Mouse (Mus musculus): ENCODE measurements at regions not wholly inside any gene's neighbourhood (a gene's known extent, or its start where the extent isn't known, plus 50 kb on each side); places are given as distances from the start of the nearest gene placed in this dataset.

DNA sequence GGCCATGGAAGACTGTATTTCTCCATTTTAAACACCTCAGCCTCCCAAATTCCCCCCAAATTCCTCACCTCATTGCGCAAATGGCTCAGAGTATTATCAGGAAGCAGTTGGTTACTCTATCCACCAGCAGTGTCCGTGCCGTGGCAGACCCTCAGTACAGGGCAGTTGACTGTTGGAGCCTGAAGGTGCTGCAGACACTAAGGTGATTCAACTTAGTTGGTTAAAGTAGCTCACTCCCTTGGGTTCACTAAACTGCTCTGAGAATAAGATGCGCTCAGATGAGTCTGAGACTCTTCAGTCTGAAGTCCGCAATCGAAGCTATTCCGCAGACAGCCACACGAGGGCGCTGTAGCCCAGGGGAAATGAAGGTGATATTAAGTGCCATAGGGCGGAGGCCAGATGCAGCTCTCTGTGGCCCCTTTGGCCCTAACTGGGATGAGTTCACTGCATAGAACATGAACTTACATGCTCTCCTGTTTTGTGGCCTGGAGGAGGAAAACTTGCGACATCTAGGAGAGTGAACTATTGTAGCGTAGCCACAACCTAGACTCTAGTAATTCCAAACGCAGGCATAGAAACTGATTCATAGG is 62.9 kb downstream of the Amer3 start:
- DNase-seq (ENCODE audit: low spot score in 2 of 2) = peak; percentile 34 to 75

DNA sequence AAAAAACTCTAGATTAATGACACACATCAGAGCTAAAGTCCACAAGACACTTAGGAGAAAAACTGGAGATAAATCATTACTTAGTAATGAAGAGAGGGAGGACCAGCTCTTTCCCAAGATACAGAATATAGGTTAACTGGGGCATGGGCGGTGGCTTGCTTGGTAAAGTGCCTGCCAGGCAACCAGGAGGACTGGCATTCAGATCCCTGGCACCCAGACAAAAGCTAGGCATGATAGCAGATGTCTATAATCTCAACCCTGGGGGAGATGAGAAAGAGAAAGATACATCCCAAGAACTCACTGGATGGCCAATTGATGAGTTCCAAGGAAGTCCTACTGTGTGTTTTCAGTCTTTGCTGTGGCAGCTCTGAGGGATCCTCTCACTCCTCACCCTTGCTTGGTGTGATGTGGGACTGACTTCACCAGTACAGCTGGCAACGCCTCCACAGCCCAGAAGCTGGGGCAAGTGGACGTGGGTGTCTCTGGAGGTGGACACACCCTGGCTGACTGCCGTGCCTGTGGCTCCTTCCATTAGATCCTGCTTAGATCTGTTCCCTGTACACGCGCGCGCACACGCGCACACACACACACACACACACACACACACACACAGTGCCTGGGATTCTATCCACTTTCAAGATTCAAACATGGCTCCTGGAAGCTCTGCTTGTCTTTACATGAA is 74.6 kb downstream of the Amer3 start:
- DNase-seq (ENCODE audit: low spot score in 2 of 2) = no peak

DNA sequence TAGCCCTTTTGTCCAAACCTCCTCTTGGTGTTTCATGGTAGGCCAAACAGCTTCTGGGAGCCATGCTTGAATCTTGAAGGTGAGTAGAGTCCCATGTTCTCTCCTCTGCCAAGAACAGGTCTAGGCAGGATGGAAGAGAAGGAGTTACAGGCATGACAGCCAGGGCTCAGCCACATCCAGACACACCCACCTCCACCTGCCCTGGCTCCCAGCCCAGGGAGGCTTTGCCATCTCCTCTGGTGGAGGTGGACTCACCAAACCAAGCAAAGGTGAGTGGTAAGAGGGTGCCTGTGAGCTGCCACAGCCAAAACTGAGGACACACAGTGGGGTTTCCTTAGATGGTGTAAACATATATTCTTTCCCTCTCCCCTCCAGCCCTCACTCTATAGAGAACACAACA is 78.0 kb downstream of the Amer3 start:
- DNase-seq (ENCODE audit: low spot score in 2 of 2) = no peak

DNA sequence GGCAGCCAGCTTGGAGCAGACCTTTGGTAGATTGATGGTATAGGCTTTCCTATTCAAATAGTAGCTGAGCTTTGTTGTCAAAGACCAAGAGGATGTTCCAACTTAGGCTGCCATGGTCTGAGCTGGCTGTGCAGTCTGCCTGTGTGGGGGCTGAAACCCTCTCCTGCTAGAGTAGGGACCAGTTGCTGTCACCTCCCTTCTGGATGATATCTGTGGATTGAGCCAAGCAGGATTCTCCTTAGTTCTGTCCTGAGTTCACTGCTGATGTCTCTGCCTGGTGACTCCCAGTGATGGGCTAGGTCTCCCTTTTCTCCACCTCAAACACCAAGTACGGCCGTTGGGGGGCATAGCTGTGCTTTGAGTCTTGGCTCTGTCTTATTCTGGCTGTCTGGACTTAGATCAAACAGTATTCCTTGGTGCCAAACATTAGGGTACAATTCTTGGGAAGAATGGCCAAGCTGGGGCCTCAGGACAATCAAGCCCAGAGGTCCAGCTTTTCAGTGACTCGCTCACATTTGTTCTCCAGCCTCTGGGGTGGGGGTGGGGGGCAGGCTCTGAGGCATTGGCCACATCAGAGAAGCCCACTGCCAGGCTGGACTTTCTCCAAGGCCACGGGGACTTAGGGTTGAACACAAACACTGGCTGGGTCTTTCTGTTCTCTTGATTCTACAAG is 84.6 kb downstream of the Amer3 start:
- no peak for DNase-seq (ENCODE audit: low spot score in 2 of 2)

DNA sequence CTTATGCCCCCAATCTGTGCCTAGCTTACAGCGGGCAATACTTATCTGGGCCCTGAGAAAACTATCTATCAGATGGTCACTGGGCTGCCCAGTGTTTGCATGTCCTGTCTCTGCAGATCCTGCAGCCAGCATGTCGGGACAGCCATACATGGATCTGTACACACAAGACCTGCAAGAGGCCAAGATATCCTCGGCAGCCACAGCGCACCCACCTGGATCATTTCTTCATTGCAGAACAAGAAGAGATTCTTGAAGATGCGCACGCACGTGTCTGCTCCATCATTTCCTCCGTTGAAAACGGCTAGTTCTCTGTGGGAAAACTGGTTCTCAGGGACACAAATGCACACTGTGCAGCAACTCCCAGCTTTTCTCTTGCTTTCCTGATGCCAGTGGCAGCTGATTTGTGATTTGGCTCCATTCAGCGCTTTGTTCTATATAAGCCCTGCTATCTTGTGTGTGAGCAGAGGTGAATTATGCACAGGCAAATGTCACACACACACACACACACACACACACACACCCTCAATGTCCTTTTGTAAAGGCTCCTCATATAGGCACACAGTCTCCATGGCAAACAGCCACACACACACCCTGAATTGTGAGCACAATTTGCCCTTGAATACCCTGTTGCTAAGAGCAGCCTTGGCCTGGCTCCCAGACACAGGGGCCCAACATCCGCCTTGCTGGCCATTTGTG is 85.5 kb downstream of the Amer3 start:
- no peak for DNase-seq (ENCODE audit: low spot score in 2 of 2)

DNA sequence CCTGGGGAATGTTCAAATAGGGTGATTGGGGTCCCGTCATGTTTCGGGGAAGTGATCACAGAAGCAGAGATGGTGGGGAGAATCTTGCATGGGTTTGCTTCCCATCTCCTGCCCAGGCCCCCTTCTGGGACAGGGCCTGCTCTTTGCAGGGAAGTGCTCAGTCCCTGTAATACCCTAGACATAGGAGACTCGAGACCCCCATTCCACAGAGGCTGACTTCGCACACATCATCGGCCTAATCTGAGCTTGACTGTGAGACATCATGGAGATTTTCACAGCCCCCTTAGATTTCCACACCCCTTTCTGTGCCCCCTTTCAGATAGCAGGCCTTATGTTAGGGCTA is 86.0 kb downstream of the Amer3 start:
- no peak for DNase-seq (ENCODE audit: low spot score in 2 of 2)

DNA sequence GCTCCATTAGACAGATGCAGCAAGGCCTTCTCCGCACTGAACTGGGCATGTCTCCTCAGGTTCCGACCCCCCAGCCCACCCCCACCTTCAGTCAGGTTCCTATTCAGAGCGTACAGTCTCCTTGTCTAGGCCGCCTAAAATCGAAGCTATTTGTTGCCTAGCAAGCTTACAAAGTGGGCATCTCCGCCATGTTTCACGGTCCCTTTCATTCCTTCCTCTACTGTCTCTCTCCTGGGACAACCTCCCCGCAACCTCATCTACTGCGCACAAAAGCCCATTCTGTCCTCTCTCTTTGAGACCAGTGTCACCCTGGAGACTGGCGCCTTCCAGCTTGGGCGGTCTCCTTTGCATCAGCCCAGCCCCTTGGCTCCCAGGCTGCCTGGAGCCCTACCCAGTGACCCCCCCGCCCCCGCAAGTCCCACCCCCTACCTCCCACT is 86.8 kb downstream of the Amer3 start:
- no peak for DNase-seq (ENCODE audit: low spot score in 2 of 2)

DNA sequence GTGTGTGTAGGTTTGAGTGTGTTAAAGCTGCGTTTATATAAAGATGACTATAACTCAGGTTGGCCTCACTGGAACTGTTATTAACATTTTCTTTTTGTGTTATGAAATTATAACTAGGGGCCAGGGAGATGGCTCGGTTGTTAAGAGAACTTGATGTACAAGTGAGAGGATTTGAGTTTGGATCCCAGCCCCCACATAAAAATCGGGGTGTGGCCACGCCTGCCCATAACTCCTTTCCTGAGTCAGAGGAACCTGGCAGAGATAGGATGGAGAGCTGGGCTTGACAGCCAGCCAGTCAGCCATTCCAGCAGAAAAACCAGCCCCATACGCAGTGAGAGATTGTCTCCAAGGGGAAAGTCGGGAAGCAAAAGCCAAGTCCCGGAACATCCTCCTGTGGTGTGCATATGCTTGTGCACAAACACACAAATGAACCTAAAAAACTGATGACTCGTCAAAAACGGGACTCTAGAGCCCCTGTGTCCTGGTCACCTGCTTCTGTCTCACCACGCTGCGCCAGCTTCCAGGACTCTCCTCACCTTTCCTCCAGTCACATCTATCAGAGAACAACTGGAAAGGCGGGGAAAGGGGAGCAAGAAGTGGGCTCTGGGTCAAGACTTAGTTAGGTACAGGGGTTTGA is 97.8 kb downstream of the Amer3 start:
- DNase-seq (ENCODE audit: low spot score in 2 of 2) = no peak

DNA sequence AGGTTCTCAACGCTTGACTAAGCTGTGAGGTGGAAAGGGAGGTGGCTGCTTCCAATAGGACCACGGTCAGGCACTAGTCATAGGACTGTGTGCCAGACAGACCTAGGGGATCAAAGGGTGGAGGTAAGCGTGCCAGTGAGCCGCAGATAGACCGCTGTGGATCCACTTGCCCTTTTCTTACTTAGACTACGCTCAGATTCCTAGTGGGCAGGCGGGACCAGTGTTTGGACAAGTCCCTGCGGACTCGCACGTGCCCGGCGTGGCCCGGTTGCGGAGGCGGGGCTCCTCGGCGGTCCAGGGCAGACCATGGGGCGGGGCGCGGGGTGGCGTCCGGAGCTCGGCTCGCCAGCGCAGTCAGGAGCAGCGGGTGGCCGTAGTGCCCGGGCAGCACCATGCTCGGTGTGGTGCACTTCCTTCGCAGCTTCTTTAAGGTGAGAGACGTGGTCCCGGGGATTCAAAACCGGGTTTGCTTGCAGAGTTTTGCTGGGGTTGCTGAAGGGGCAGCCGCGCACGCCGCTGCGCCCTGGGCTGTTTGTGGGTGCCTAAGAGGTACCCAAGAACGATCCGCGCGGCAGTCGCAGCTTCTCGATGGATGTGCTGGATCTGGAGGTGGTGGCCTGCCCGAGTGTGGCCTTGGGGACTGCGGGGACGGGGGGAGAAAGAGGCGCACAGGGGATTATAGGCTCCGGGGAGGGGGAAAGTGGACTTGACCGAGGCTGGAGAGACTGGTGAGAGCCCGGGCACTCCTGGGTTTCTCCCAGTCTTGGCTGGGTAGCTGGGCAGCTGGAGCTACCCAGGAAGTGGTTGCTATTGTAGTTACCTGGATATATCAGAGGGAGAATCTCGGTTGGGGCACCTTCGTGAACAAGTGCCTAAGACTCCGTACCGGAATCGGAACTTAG is 98.6 kb downstream of the Amer3 start:
- DNase-seq (ENCODE audit: low spot score in 2 of 2) = no peak

DNA sequence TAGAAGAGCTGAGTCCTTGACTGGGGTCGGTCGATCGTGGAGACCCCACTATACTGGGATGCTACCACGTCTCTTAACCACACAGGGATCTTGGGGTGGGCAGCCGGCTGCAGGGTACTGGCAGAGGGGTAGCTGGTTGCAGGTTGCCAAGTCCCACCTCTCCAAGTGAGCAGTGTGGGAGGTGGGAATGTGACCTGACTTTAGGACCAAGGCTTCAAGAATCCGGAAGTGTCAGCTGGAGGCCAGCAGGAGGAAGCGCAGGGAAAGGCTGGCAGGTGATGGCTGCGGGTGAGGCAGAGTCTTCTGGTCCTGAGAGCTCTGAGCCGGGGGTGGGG is 99.2 kb downstream of the Amer3 start:
- DNase-seq (ENCODE audit: low spot score in 2 of 2) = no peak

DNA sequence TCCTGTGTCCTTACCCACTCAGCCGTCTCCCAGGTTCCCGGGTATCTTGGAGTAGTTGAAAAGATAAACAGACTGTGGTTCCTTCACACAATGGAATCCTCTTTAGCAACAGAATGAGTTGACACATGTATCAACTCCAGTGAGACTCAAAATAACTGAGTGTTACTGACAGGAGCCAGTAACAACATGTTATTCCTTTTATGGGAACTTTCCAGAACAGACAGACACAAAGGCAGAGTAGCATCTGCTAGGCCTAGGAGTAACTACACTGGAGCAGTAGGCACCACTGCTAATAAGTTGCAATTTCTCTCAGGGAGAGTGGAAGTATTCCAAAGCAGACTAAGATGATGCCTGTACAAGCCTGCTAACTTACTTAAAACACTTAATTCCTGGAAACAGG is 107.1 kb downstream of the Amer3 start:
- no peak for DNase-seq (ENCODE audit: low spot score in 2 of 2)

DNA sequence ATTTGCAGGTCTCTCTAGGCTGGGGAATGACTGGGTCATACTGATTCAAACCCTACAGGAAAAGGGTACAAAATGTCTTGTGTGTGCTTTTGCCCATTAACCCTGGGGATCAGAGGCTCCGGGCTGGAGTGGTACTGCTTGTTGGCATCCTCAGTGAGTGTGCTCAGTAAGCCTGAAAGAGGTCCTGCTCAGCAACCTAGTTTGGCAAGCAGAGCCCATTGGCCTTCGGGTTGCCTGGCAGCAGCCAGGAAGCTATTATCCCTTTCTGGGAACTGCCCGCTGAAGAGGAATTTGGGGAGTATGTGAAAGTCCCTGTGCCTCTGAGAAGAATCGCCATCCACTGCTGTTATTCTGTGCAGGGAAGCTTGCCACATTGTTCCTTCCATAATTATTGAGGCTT is 117.1 kb downstream of the Amer3 start:
- no peak for DNase-seq (ENCODE audit: low spot score in 2 of 2)

DNA sequence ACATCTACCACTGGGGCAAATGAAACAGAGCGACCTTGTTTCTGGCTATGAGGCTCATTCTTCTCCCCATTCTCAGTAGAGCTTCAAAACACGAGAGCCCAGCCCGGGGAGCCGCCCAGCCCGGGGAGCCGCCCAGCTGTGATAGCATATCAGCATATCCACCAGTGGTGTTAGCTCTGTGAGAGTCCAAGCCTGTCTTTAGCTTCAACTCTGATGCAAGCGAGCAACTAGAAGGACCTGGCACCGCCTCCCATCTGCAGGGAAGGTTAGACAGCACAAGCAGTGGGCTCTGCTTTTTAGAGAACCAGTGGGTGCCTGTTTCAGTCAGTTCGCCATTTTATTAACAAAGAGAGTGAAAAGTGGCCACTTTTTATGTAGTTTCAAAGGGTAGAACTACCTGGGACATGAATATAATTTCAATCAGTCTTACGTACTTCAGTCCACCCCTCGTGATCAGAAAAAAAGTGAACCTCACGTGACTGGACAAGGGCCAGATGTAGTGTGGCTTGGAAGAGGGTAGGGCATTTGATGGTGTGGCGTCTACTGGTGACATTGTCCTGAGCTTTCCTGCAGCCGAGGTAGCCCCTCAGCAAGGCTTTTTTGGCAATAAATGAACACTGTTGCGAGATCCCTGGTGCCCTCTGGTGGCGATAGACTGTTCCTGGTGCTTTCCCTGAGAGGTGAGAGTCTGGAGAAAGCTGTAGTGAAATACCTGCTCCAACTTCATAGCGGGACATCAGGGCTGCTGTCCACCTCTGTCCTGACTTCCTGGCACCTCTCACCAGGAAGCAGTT is 121.0 kb downstream of the Amer3 start:
- DNase-seq (ENCODE audit: low spot score in 2 of 2) = no peak

DNA sequence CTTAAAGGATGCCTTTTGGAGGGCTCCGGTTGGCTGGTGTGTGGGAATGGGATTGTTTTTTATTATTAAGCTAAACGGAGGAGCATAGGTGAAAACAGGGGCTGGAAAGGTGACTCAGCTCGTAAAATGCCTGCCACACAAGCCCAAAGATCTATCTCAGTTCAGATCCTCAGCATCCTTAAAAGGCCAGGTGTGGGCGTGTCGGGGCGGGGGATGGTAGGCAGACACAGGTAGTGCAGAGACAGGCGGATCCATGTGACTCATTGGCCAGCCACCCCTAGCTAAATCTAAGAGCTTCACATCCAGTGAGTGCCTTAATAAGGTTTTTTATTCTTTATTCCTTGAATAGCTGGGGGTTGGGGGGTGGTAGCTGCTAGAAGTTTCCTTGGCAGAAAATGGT is 122.0 kb downstream of the Amer3 start:
- no peak for DNase-seq (ENCODE audit: low spot score in 2 of 2)

DNA sequence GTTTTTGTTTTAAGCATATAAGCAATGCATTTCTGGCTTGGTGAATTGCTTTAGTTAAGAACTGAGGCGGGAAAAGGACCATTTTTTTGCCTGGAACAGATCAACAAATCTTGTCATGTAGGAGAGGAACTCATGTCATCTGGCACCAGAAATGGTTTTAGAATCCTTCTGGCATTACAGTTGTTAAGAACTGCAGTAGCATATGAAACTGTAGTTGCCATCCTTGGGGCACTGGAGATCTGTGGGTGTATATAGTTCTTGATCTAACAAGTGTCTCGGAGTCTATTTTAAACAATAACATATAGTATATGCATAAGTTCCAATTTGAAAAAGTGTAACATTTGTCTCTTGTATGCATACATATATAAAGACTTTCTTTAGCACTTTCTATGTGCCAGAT is 129.6 kb downstream of the Amer3 start:
- DNase-seq (ENCODE audit: low spot score in 2 of 2) = no peak

DNA sequence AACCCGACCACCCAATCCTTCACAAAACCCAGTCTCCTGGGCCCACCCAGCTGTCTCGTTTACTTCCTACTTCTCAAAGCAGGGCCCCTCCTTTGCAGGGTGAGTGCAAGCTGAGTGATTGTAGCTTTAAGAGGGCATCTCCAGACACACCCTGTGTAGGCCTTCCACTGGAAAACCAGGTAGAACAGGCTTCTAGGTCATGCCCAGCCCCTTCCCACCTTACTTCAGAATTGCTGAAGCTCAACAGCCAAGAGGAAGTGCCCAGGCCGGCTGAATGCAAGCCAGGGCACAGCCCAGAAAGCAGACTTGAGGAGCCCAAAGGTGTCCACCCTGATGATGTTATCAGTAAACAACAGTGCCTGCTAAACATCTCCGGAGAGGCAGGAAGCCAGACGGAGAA is 120.2 kb downstream of the Fam168b start:
- DNase-seq (ENCODE audit: low spot score in 2 of 2) = peak in 1 of 2 experiments; percentile 44

DNA sequence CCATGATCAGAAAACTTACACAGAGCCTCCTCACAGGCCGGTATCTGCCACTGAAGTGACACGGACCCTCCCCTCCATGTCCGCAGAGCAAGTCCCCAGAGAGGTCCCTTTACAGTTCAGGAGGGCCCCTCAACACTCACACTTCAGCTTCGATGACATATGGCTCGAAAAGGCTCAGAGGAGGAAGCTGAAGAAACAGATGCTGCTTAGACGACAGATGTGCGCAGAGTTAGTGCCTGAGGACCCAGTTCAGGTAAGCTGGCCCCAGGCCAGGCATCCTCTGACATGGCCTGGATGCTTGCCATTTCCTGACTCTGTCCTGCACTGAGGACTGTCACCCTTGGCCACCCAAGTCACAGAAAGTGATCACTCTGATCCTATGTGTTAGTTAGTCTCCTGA is 110.7 kb downstream of the Fam168b start:
- peak in 1 of 2 experiments; percentile 40 for DNase-seq (ENCODE audit: low spot score in 2 of 2)

DNA sequence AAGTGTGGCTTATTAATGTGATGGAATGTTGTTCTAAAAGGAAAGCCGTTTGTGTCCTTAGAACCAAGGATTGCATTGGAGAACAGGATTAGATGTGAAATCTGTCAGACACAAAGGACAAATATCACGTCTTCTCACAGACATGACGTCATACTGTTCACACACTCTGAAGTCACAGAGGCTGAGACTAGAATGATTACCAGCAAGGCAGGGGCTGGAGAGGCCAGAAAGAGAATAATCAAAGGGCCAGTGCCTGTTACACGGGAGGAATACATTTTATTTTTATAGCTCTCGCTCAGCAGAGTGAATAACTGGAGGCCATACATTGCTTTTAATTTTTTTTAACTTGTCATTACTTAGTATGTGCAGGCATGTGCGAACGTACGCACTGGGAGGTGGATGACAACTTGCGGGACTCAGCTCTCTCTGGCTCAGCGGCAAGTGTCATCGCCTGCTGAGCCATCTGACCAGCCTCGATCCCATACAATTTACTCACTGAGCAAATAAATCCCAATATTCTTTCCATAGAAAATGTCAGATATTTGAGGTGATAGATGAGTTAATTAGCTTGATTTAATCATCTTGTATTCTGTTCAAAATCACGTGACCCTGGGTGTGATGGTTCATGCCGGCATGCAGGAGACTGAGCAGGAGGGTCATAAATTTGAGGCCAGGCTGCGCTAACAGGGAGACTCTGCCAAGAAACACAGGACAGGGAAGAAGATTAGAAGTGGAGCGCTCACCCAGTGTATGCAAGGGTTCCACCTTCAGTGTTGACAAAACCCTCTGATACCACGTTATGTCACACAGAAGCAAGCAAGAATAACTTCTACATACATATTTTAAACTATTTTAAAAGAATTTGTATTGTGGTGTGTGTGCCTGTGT is 109.6 kb downstream of the Fam168b start:
- DNase-seq (ENCODE audit: low spot score in 2 of 2) = peak in 1 of 2 experiments; percentile 28

DNA sequence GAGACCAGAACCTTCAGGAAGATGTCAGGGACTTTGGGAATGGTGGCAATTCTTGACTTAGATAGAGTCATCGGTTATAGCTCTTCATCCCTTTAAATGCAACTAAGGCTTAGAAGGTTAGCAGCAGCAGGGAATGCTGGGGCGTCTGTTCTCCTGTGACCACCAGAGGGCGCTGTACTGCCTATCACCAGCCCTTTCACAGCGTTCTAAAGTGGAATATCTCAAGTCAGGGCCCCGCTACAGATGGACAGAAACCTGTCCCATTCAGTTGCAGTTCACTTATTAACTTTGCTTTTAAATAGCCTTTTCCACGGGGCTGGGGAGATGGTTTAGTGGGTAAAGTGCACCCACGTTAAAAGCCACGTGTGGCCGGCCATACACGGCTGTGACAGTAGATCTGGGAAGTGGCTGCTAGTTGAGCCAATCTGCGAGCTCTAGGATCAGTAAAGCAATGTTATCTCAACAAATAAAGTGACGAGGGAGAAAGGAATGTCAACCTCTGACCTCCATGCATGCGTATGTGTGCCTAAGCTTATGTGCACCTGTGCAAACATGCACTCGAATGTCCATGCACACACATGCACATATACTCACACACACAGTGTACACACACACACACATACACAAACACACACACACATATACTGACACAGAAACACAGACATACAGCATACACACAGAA is 104.3 kb downstream of the Fam168b start:
- peak; percentile 52 to 84 for DNase-seq (ENCODE audit: low spot score in 2 of 2)

Data from spleen, postnatal 4 days (tissue).